Mouse (Mus musculus): ENCODE measurements around the gene Naxd.
"Not testable (repeated sequence)": the region's sequence is repeated elsewhere in the genome, so short reads cannot be mapped to it uniquely, and the experiment has no call there.

- not testable (repeated sequence) for TF ChIP-seq POLR2A (IDR thresholded peaks at IDR 0.05; ENCODE audit: insufficient read depth, low read length); CTCF (IDR thresholded peaks at IDR 0.05; ENCODE audit: low read depth, low read length); EP300 (IDR thresholded peaks at IDR 0.05; ENCODE audit: insufficient read depth, low read depth, low read length)
These were observed 30.8 kb upstream of the Naxd start for GRCm38 (mm10) chr8:11466528-11466927.

Measured in ES-Bruce4 (cell line).